Mouse (Mus musculus) ES-E14 (cell line): Measurements from ENCODE around the gene Pdpn. TPM values are rescaled to one million over a fixed set of nuclear protein-coding genes. Genes with fewer than 3 reads are reported as not detected.

Source experiments
- DNase-seq: peaks from one replicate; pipeline ENCODE4 v3.0.0-alpha.2; 2013; ENCODE audit warnings: low read depth, low spot score
- H3K27ac ChIP-seq: 2 replicates; pipeline ENCODE4 v1.5.1; 2012; ENCODE audit warnings: low read depth, mild to moderate bottlenecking, low read length, moderate library complexity, mixed read lengths; ENCODE audit not compliant: poor library complexity, insufficient read depth, severe bottlenecking
- H3K36me3 ChIP-seq: 2 replicates; pipeline ENCODE4 v1.6.1; 2012; ENCODE audit warnings: mild to moderate bottlenecking, low read length, moderate library complexity, mixed read lengths; ENCODE audit not compliant: control insufficient read depth, poor library complexity, insufficient read depth, severe bottlenecking
- H3K4me1 ChIP-seq, 2 experiments: fragments of 150-350 bp in 1 of 2; sonication (generic) in 1 of 2; 2 replicates each; pipeline ENCODE4 v1.6.1; 2012; ENCODE audit warnings: low read length in 2 of 2, mild to moderate bottlenecking in 1 of 2, mixed read lengths in 1 of 2; ENCODE audit not compliant: control insufficient read depth in 2 of 2, insufficient read depth in 2 of 2, poor library complexity in 1 of 2
- H3K4me3 ChIP-seq, 2 experiments: fragments of 150-350 bp in 1 of 2; sonication (generic) in 1 of 2; 2 replicates each; pipeline ENCODE4 v1.5.1; 2012; ENCODE audit warnings: low read length in 2 of 2, low read depth in 1 of 2, mild to moderate bottlenecking in 1 of 2, mixed read lengths in 1 of 2; ENCODE audit not compliant: insufficient read depth in 1 of 2, poor library complexity in 1 of 2, severe bottlenecking in 1 of 2
- H3K9ac ChIP-seq: 2 replicates; pipeline ENCODE4 v1.6.1; 2012; ENCODE audit warnings: low read depth, mild to moderate bottlenecking, low read length, mixed read lengths; ENCODE audit not compliant: poor library complexity, insufficient read depth, severe bottlenecking
- H3K9me3 ChIP-seq: fragments of 150-350 bp; sonication (generic); 2 replicates; pipeline ENCODE4 v1.6.1; 2012; ENCODE audit warnings: low read depth, mild to moderate bottlenecking, low read length; ENCODE audit not compliant: control insufficient read depth, insufficient read depth
- CHD2 ChIP-seq: IDR thresholded peaks from 2 replicates; pipeline ENCODE4 v1.6.1; 2014; ENCODE audit warnings: mild to moderate bottlenecking, low read depth, low read length, inconsistent platforms
- HCFC1 ChIP-seq: IDR thresholded peaks from 2 replicates; pipeline ENCODE4 v1.6.1; 2012; ENCODE audit warnings: low read length, inconsistent platforms, borderline replicate concordance; ENCODE audit not compliant: insufficient read depth
- MAFK ChIP-seq: IDR thresholded peaks from 2 replicates; pipeline ENCODE4 v1.6.1; 2014; ENCODE audit warnings: mild to moderate bottlenecking, low read depth, low read length, inconsistent platforms; ENCODE audit not compliant: insufficient read depth
- ZC3H11A ChIP-seq: IDR thresholded peaks from 2 replicates; pipeline ENCODE4 v1.6.1; 2012; ENCODE audit warnings: low read depth, mild to moderate bottlenecking, inconsistent platforms, low read length, borderline replicate concordance
- ZNF384 ChIP-seq: IDR thresholded peaks from 2 replicates; pipeline ENCODE4 v1.6.1; 2012; ENCODE audit warnings: low read depth, low read length, inconsistent platforms
- in situ Hi-C, 2 experiments: fragments of 600-800 bp; cut with MboI; formaldehyde crosslinking; loops; one replicate each; pipeline ENCODE4 v1.15.1; 2025; ENCODE audit warnings: low sequenced_read_pairs in 2 of 2, inconsistent platforms in 1 of 2; ENCODE audit not compliant: unreplicated experiment in 2 of 2
- total RNA-seq: library from RNA; depleted of rRNA; stranded (reverse); fragments of 300-350 nt; gene quantifications from 2 replicates; pipeline ENCODE4 v1.2.3, GENCODE M21; 2012

Gene Pdpn
- total RNA-seq, 1 experiment = 21.7 TPM

GRCm38 (mm10) chr4:143288880-143289279 is 10.5 kb downstream of the Pdpn start:
- Histone ChIP-seq H3K27ac (no peak overlapping the region), H3K4me3 (no peak overlapping the region), H3K4me1 (peaks cover 1 to 11% of the 10 kb centered on the region in 2 experiments; a peak in 3 of 4 replicates), H3K9ac (no peak overlapping the region), H3K9me3 (no peaks in the 10 kb centered on the region), H3K36me3 (no peaks in the 10 kb centered on the region)
- no peak for DNase-seq
- TF ChIP-seq ZC3H11A (no peak), MAFK (no peak), CHD2 (no peak), HCFC1 (no peak), ZNF384 (no peak)
- in situ Hi-C loops = no loop called here

- Histone ChIP-seq H3K4me3 (no peak overlapping the region), H3K9me3 (no peaks in the 10 kb centered on the region), H3K9ac (no peak overlapping the region), H3K36me3 (no peaks in the 10 kb centered on the region), H3K27ac (no peak overlapping the region), H3K4me1 (peaks cover 1 to 11% of the 10 kb centered on the region in 2 experiments; a peak in 3 of 4 replicates)
- TF ChIP-seq HCFC1 (no peak), ZC3H11A (no peak), ZNF384 (no peak), MAFK (no peak), CHD2 (no peak)
- no peak for DNase-seq
- in situ Hi-C loops = no loop called here
Observed at GRCm38 (mm10) chr4:143288473-143288872, 10.9 kb downstream of the Pdpn start.

- Histone ChIP-seq H3K9ac (no peak overlapping the region), H3K9me3 (no peaks in the 10 kb centered on the region), H3K4me1 (peaks cover 1 to 11% of the 10 kb centered on the region in 2 experiments; a peak in 3 of 4 replicates), H3K27ac (no peak overlapping the region), H3K4me3 (no peak overlapping the region), H3K36me3 (peaks cover 4% of the 10 kb centered on the region; the same call in 1 of the 2 replicates)
- in situ Hi-C loops = no loop called here
- TF ChIP-seq CHD2 = no peak
- no peak for TF ChIP-seq ZC3H11A
- TF ChIP-seq HCFC1 = no peak
- no peak for DNase-seq
Observed at GRCm38 (mm10) chr4:143287065-143287464, 12.3 kb downstream of the Pdpn start.

GRCm38 (mm10) chr4:143280166-143280565 is 19.2 kb downstream of the Pdpn start:
- no peak overlapping the region for H3K9ac ChIP-seq
- peaks cover 6% of the 10 kb centered on the region; the same call in 1 of the 2 replicates for H3K36me3 ChIP-seq
- H3K4me3 ChIP-seq = no peak overlapping the region
- H3K4me1 ChIP-seq = peaks cover 0 to under 1% of the 10 kb centered on the region in 2 experiments; a peak in 2 of 4 replicates
- TF ChIP-seq CHD2 (no peak), ZNF384 (no peak), HCFC1 (no peak), ZC3H11A (no peak), MAFK (no peak)
- no peak overlapping the region for H3K27ac ChIP-seq
- no peaks in the 10 kb centered on the region for H3K9me3 ChIP-seq
- in situ Hi-C loops = no loop called here
- no peak for DNase-seq

DNA sequence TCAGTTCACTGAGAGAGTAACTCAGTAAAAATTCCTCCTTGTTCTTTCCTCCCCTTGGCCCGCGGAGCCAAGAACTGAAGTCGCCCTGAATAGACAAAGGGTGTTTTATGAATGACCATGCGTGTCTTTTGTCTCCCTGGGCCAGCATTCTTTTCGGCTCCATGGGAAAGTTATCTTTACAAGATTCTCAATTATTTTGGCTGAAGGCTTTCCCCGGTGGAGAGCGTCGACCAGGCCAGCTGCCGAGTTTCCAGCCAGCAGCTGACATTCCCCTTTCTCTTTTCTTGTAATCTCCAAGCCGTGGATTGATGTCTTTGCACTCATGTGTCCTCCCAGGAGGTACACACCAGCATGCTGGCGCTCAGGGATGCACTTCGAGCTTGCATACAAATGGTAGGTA is 19.7 kb downstream of the Pdpn start:
- Histone ChIP-seq H3K4me3 (no peak overlapping the region), H3K9me3 (no peaks in the 10 kb centered on the region), H3K9ac (no peak overlapping the region), H3K4me1 (no peaks in the 10 kb centered on the region), H3K27ac (no peak overlapping the region), H3K36me3 (peaks cover 6% of the 10 kb centered on the region; the same call in 1 of the 2 replicates)
- in situ Hi-C loops = no loop called here
- no peak for DNase-seq
- no peak for TF ChIP-seq MAFK
- no peak for TF ChIP-seq CHD2
- TF ChIP-seq ZNF384 = no peak
- no peak for TF ChIP-seq ZC3H11A
- TF ChIP-seq HCFC1 = no peak
